Mouse (Mus musculus): Measurements from ENCODE around the gene Ptrh1. TPM values are rescaled to one million over a fixed set of nuclear protein-coding genes. Genes with fewer than 3 reads are reported as not detected.

The Ptrh1 gene
- polyA plus RNA-seq, 1 experiment from 2014 or later, result 5.4 TPM

DNA sequence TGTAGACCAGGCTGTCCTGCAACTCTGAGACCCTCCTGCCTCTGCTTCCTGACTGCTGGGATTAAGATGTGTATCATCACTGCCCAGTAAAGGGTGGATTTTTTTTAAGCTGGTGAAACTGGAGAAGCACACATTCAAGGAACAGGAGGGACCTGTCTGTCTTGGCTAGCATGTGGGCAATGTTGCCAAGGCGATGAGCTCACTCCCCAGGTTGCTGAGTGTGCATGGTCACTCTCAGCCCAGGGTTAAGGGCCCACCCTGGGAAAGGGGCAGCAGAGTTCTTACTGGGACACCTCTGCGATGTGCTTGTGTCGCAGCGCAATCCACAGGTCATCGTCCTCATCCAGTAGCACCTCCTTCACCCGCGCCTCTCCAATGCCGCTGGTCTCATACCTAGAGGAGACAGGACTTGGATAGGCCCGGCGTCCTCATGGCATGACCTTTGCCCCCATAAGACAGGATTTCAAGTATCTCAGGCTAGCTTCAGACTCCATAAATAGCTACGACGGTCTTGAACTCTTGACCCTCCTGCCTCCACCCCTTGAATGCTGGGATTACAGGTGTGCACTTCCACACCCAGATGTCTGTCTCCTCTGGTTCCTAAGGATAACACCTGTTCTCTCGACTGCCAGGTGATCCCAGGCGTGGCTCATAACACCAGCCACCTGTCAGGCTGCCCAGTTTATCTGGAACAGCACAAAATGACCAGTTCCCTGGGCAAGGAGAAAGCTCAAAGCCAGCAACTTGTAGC lies 33.4 kb downstream of the Ptrh1 start:
- H3K9ac ChIP-seq, result no peak overlapping the region
- H3K27ac ChIP-seq, result no peak overlapping the region
- ATAC-seq (ENCODE audit: borderline replicate concordance, extremely low read depth, low FRiP score, low TSS enrichment), result no peak
- no peak overlapping the region for H3K4me3 ChIP-seq
- H3K36me3 ChIP-seq, result peaks cover 22% of the 10 kb centered on the region
- WGBS, result 83% methylated on average over 14 of the region's 14 CpGs
- H3K27me3 ChIP-seq, result no peaks in the 10 kb centered on the region
- peaks cover 10% of the 10 kb centered on the region; the same call in 1 of the 2 replicates for H3K4me1 ChIP-seq
- no peak overlapping the region for H3K4me2 ChIP-seq
- H3K9me3 ChIP-seq, result no peaks in the 10 kb centered on the region

DNA sequence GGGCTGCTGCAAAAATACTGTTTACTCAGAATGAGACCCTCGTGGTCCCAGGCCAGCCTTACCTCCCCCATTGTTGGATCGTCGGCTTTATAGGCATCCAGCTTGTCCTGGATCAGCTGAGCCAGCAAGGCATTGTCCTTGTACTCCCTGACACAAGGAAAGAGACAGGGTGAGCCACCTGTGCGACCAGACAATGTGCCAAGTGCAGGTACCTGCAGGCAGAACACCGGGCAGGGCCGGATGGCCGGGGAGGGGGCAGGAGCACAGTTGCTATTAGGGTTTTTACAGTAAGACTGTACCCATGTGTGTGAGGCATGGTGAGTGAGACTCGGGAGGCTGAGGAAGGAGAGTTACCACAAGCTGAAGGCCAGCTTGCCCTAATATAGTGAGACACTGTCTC lies 36.4 kb downstream of the Ptrh1 start:
- 57% methylated on average over 8 of the region's 8 CpGs for WGBS
- Histone ChIP-seq H3K4me1 (peaks cover 16% of the 10 kb centered on the region), H3K9ac (no peak overlapping the region), H3K36me3 (peaks cover 24% of the 10 kb centered on the region), H3K4me2 (no peak overlapping the region), H3K27me3 (no peaks in the 10 kb centered on the region), H3K4me3 (no peak overlapping the region), H3K9me3 (no peaks in the 10 kb centered on the region), H3K27ac (no peak overlapping the region)
- no peak for ATAC-seq (ENCODE audit: borderline replicate concordance, extremely low read depth, low FRiP score, low TSS enrichment)

DNA sequence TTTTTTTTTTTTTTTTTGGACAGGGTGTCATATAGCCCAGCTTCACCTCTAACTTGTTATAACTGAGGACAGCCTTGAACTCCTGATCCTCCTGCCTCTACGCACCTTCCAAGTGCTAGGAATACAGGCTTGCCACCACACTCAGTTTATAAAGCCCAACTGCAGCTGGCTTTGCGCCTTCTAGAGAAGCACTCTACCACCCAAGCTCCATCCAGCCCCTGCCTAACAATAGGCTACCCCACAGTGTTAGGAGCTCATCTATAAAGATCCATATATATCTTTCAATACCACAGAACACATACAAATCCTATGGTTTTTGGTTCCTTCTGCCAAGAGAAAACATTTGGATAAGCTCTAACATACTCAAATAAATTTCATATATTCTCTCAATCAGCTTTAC lies 40.9 kb downstream of the Ptrh1 start:
- WGBS, result 85% methylated on average over 2 of the region's 2 CpGs
- no peak overlapping the region for H3K27ac ChIP-seq
- no peak overlapping the region for H3K4me2 ChIP-seq
- H3K36me3 ChIP-seq, result 0 out of 2 replicates have a peak, but pooled peaks cover 5% of the 10 kb centered on the region
- no peak overlapping the region for H3K9ac ChIP-seq
- ATAC-seq (ENCODE audit: borderline replicate concordance, extremely low read depth, low FRiP score, low TSS enrichment), result no peak
- H3K9me3 ChIP-seq, result no peaks in the 10 kb centered on the region
- H3K4me1 ChIP-seq, result peaks cover 25% of the 10 kb centered on the region
- no peak overlapping the region for H3K4me3 ChIP-seq
- no peaks in the 10 kb centered on the region for H3K27me3 ChIP-seq

DNA sequence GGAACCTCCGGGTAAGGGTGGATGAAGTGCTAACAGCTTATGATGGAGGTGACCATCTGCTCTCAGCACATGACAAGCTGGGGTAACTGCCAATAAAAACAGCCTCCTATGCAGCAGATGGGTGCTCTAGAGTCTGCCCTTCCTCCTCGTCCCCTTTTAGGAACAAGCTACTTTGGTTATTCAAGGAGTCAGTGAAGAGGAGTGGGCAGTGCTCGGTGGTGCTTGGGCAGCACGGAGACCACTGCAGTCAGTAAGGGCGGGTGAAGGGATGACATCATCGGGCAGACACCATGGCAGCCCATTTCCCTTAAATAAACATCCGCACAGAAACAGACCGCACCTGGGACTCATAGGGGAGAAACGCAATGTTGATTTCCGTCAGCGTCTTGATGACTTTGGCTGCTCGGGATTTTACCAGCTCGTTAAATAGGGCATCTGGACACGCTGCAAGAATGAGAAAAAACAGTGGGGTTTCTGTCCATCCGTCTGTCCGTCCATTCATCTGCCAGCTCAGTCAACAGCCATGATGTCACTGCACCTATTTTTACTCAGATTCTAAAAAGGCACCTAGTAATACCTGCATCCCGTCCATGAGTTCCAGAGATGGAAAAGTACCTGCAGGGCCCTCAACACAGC lies 41.5 kb downstream of the Ptrh1 start:
- no peak for ATAC-seq (ENCODE audit: borderline replicate concordance, extremely low read depth, low FRiP score, low TSS enrichment)
- 0 out of 2 replicates have a peak, but pooled peaks cover 2% of the 10 kb centered on the region for H3K36me3 ChIP-seq
- peak overlapping the region; percentile 26; the same call in 1 of the 2 replicates for H3K27ac ChIP-seq
- WGBS, result 23% methylated on average over 17 of the region's 17 CpGs
- no peak overlapping the region for H3K9ac ChIP-seq
- no peak overlapping the region for H3K4me3 ChIP-seq
- no peaks in the 10 kb centered on the region for H3K9me3 ChIP-seq
- H3K4me2 ChIP-seq, result peak overlapping the region; percentile 16; the same call in 1 of the 2 replicates
- peaks cover 21% of the 10 kb centered on the region for H3K4me1 ChIP-seq
- H3K27me3 ChIP-seq, result no peaks in the 10 kb centered on the region

DNA sequence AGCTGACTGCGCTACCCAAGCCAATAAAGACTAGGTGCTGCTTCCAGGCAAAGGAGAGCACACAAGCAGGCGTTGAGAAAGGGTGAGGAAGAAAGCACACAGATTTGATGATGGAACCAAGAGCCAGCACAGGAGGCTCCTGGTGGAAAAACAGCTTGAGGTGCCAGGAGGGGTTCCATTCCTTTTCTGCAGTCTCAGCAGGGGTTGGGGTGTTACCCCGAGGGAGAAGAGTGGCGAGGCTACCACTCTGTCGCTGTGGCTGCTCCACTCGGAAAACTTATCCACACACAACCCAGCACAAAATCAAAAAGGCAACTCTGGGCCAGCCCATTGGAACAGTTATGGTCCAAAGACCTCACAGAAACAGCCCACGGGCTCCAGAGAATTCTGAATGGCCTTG lies 42.0 kb downstream of the Ptrh1 start:
- no peak overlapping the region for H3K9ac ChIP-seq
- H3K9me3 ChIP-seq, result no peaks in the 10 kb centered on the region
- H3K4me1 ChIP-seq, result peaks cover 21% of the 10 kb centered on the region
- 0 out of 2 replicates have a peak, but pooled peaks cover 2% of the 10 kb centered on the region for H3K36me3 ChIP-seq
- ATAC-seq (ENCODE audit: borderline replicate concordance, extremely low read depth, low FRiP score, low TSS enrichment), result no peak
- no peaks in the 10 kb centered on the region for H3K27me3 ChIP-seq
- 55% methylated on average over 7 of the region's 7 CpGs for WGBS
- no peak overlapping the region for H3K4me2 ChIP-seq
- H3K4me3 ChIP-seq, result no peak overlapping the region
- peak overlapping the region; percentile 26; the same call in 1 of the 2 replicates for H3K27ac ChIP-seq

DNA sequence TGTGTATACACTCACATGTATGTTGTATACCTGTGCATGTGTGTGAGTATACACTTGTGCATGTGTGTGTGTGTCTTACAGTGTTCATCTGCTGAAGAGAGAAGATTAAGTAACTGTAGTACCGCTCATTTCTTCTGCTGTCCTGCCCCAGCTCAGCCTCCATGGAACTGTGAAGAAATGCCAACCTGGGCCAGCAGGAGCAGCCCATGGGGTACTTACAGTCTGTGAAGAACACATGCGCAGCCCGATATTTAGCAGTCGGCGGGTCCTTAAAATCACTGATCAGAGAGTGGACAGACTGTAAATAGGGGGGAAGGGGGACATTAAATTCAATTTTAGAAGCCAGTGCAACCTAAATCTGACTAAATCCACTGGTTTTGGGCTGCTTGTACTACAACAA lies 42.6 kb downstream of the Ptrh1 start:
- Histone ChIP-seq H3K4me2 (no peak overlapping the region), H3K9me3 (no peaks in the 10 kb centered on the region), H3K4me3 (no peak overlapping the region), H3K36me3 (0 out of 2 replicates have a peak, but pooled peaks cover 2% of the 10 kb centered on the region), H3K4me1 (peaks cover 21% of the 10 kb centered on the region), H3K27ac (no peak overlapping the region), H3K9ac (no peak overlapping the region), H3K27me3 (no peaks in the 10 kb centered on the region)
- no peak for ATAC-seq (ENCODE audit: borderline replicate concordance, extremely low read depth, low FRiP score, low TSS enrichment)
- 84% methylated on average over 5 of the region's 5 CpGs for WGBS

- 57% methylated on average over 11 of the region's 11 CpGs for WGBS
- H3K27ac ChIP-seq, result peak overlapping the region; percentile 54; the same call in 1 of the 2 replicates
- no peaks in the 10 kb centered on the region for H3K9me3 ChIP-seq
- no peak; the same call in 1 of the 2 replicates for ATAC-seq (ENCODE audit: borderline replicate concordance, extremely low read depth, low FRiP score, low TSS enrichment)
- H3K4me2 ChIP-seq, result no peak overlapping the region
- no peaks in the 10 kb centered on the region for H3K36me3 ChIP-seq
- no peak overlapping the region for H3K9ac ChIP-seq
- peaks cover 32% of the 10 kb centered on the region for H3K4me1 ChIP-seq
- H3K4me3 ChIP-seq, result no peak overlapping the region
- no peaks in the 10 kb centered on the region for H3K27me3 ChIP-seq
These were observed 45.6 kb downstream of the Ptrh1 start for GRCm38 (mm10) chr2:32821041-32821802.

GRCm38 (mm10) chr2:32822643-32823042 lies 47.1 kb downstream of the Ptrh1 start:
- H3K4me1 ChIP-seq, result peaks cover 20% of the 10 kb centered on the region
- no peak overlapping the region for H3K4me3 ChIP-seq
- no peak overlapping the region for H3K4me2 ChIP-seq
- H3K27ac ChIP-seq, result no peak overlapping the region
- WGBS, result 69% methylated on average over 6 of the region's 6 CpGs
- no peak for ATAC-seq (ENCODE audit: borderline replicate concordance, extremely low read depth, low FRiP score, low TSS enrichment)
- H3K36me3 ChIP-seq, result no peaks in the 10 kb centered on the region
- no peaks in the 10 kb centered on the region for H3K9me3 ChIP-seq
- no peaks in the 10 kb centered on the region for H3K27me3 ChIP-seq
- no peak overlapping the region for H3K9ac ChIP-seq

- no peak overlapping the region for H3K4me2 ChIP-seq
- ATAC-seq (ENCODE audit: borderline replicate concordance, extremely low read depth, low FRiP score, low TSS enrichment), result no peak
- no peak overlapping the region for H3K4me3 ChIP-seq
- H3K9ac ChIP-seq, result no peak overlapping the region
- no peaks in the 10 kb centered on the region for H3K36me3 ChIP-seq
- 36% methylated on average over 11 of the region's 11 CpGs for WGBS
- no peak overlapping the region for H3K27ac ChIP-seq
- no peaks in the 10 kb centered on the region for H3K9me3 ChIP-seq
- H3K4me1 ChIP-seq, result peaks cover 18% of the 10 kb centered on the region
- no peaks in the 10 kb centered on the region for H3K27me3 ChIP-seq
These were observed 47.6 kb downstream of the Ptrh1 start for GRCm38 (mm10) chr2:32823153-32823552.

GRCm38 (mm10) chr2:32823579-32824154 lies 48.1 kb downstream of the Ptrh1 start:
- Histone ChIP-seq H3K9ac (no peak overlapping the region), H3K9me3 (no peaks in the 10 kb centered on the region), H3K4me1 (peaks cover 19% of the 10 kb centered on the region), H3K4me3 (no peak overlapping the region), H3K36me3 (no peaks in the 10 kb centered on the region), H3K27me3 (no peaks in the 10 kb centered on the region), H3K4me2 (no peak overlapping the region), H3K27ac (no peak overlapping the region)
- no peak for ATAC-seq (ENCODE audit: borderline replicate concordance, extremely low read depth, low FRiP score, low TSS enrichment)
- WGBS, result 54% methylated on average over 8 of the region's 8 CpGs

- no peak for ATAC-seq (ENCODE audit: borderline replicate concordance, extremely low read depth, low FRiP score, low TSS enrichment)
- no peaks in the 10 kb centered on the region for H3K9me3 ChIP-seq
- no peak overlapping the region for H3K4me3 ChIP-seq
- peaks cover 21% of the 10 kb centered on the region for H3K4me1 ChIP-seq
- no peaks in the 10 kb centered on the region for H3K27me3 ChIP-seq
- peak overlapping the region; percentile 10; the same call in 1 of the 2 replicates for H3K27ac ChIP-seq
- H3K36me3 ChIP-seq, result no peaks in the 10 kb centered on the region
- 26% methylated on average over 8 of the region's 8 CpGs for WGBS
- H3K9ac ChIP-seq, result no peak overlapping the region
- no peak overlapping the region for H3K4me2 ChIP-seq
These were observed 48.6 kb downstream of the Ptrh1 start for GRCm38 (mm10) chr2:32824181-32824580.

Measured in lung, embryonic 15.5 days (tissue).